ENCODE assay signal across 8 mouse cellular contexts in genomic region chr9:108587571-108588180, GRCm38 (mm10). TPM values are rescaled to one million over a fixed set of nuclear protein-coding genes. Genes with fewer than 3 reads are reported as not detected.
DNase-seq lines count a peak whose midpoint lies in the region; ATAC-seq and TF ChIP-seq lines count a peak whose summit lies in the region.

No protein-coding gene starts in this region.

- no peaks in the 10 kb centered on the region for H3K27me3 ChIP-seq in intestine, embryonic 14.5 days (replicated peaks; ENCODE audit: control insufficient read depth, insufficient read depth, low read length)
- no peaks in the 10 kb centered on the region for H3K27me3 ChIP-seq in midbrain, embryonic 16.5 days (ENCODE audit: control insufficient read depth, insufficient read depth, low read depth, low read length)

- TF ChIP-seq POLR2A in cortical plate, adult 2 months (IDR thresholded peaks at IDR 0.05; ENCODE audit: extremely low read depth, insufficient read depth, low read length): peak; percentile 81

- peak overlapping the region; percentile 39 for H3K27ac ChIP-seq in cortical plate, adult 2 months (ENCODE audit: insufficient read depth, low read length)
- H3K27ac ChIP-seq in intestine, embryonic 14.5 days (ENCODE audit: low read depth): peak overlapping the region; percentile 78
- peak overlapping the region; percentile 98 for H3K27ac ChIP-seq in midbrain, embryonic 16.5 days (ENCODE audit: low read length)

- TF ChIP-seq CTCF in cortical plate, adult 2 months (IDR thresholded peaks at IDR 0.05; ENCODE audit: extremely low read depth, insufficient read depth, low read length): no peak

- peak; percentile 93 for ATAC-seq in intestine, embryonic 14.5 days (replicated peaks; ENCODE audit: low FRiP score, low TSS enrichment, low read depth)
- peak; percentile 98 for ATAC-seq in midbrain, embryonic 16.5 days

- H3K4me1 ChIP-seq in cortical plate, adult 2 months (ENCODE audit: control insufficient read depth, insufficient read depth, low read length): peaks cover 13% of the 10 kb centered on the region
- peaks cover 24% of the 10 kb centered on the region for H3K4me1 ChIP-seq in intestine, embryonic 14.5 days (replicated peaks; ENCODE audit: control insufficient read depth, insufficient read depth, low read length)
- peaks cover 33% of the 10 kb centered on the region for H3K4me1 ChIP-seq in midbrain, embryonic 16.5 days (ENCODE audit: control insufficient read depth, insufficient read depth, low read length)

- H3K36me3 ChIP-seq in intestine, embryonic 14.5 days (ENCODE audit: control insufficient read depth, insufficient read depth, low read length): no peaks in the 10 kb centered on the region
- no peaks in the 10 kb centered on the region for H3K36me3 ChIP-seq in midbrain, embryonic 16.5 days (ENCODE audit: control insufficient read depth, insufficient read depth, low read length)

- H3K4me2 ChIP-seq in intestine, embryonic 14.5 days (ENCODE audit: low read length): peak overlapping the region; percentile 42
- peak overlapping the region; percentile 57 for H3K4me2 ChIP-seq in midbrain, embryonic 16.5 days (ENCODE audit: low read length)

- DNase-seq in adrenal gland, adult 2 months: peak; percentile 70
- peak; percentile 64 for DNase-seq in gastrocnemius, postnatal 14 days
- DNase-seq in intestine, embryonic 14.5 days (ENCODE audit: low spot score): peak; percentile 82
- DNase-seq in left cerebral cortex, postnatal 14 days (ENCODE audit: low spot score in 2 of 2): peak; percentile 89 to 97
- peak; percentile 74 for DNase-seq in testis, postnatal 14 days (ENCODE audit: low spot score)
- DNase-seq in spleen, adult 18-20 months: no peak

- 0 out of 2 replicates have a peak overlapping the region, but pooled peaks have one; percentile 25 for H3K9ac ChIP-seq in intestine, embryonic 14.5 days (ENCODE audit: low read length)
- H3K9ac ChIP-seq in midbrain, embryonic 16.5 days (ENCODE audit: low read depth, low read length): peak overlapping the region; percentile 52

- H3K4me3 ChIP-seq in cortical plate, adult 2 months (ENCODE audit: insufficient read depth, low read length): no peak overlapping the region
- H3K4me3 ChIP-seq in intestine, embryonic 14.5 days (ENCODE audit: low read depth, low read length): no peak overlapping the region; the same call in 1 of the 2 replicates
- peak overlapping the region; percentile 25; the same call in 1 of the 2 replicates for H3K4me3 ChIP-seq in midbrain, embryonic 16.5 days (ENCODE audit: low read depth, low read length)

- 3% methylated on average over 14 of the region's 14 CpGs for WGBS in intestine, embryonic 14.5 days
- 2% methylated on average over 14 of the region's 14 CpGs for WGBS in midbrain, embryonic 16.5 days

- H3K9me3 ChIP-seq in intestine, embryonic 14.5 days (ENCODE audit: control insufficient read depth, low read length): no peaks in the 10 kb centered on the region
- H3K9me3 ChIP-seq in midbrain, embryonic 16.5 days (replicated peaks; ENCODE audit: control insufficient read depth, low read length, poor library complexity, severe bottlenecking): no peaks in the 10 kb centered on the region

- intact Hi-C loops in gastrocnemius, postnatal 14 days (cut with DNase I; ENCODE audit: low total_unique reads): no loop called here
- intact Hi-C loops in left cerebral cortex, postnatal 14 days (cut with DNase I): no loop called here

RNA-seq across cellular contexts. Expression of gene Wdr6, which starts 9.1 kb away (rescaled TPM):
- total RNA-seq in adrenal gland, adult 2 months (2021): 100 to 1,000 TPM in 1 of 2 experiments, 10 to 100 TPM in 1; 91.5 to 126 TPM
- 132 and 151 TPM in 2 replicates for polyA plus RNA-seq in adrenal gland, adult 2 months (2012; rRNA removed)
- 70.9 and 74.9 TPM in 2 replicates for polyA plus RNA-seq in cortical plate, adult 2 months (2012; rRNA removed)
- total RNA-seq in gastrocnemius, postnatal 14 days (2021): 10 to 100 TPM in 1 of 2 experiments, 1 to 10 TPM in 1; 6.9 to 10.4 TPM
- 82.0 and 95.0 TPM in 2 replicates for polyA plus RNA-seq in intestine, embryonic 14.5 days (2014; fragmentation: Nextera tagmentation; extraction: Ambion mirVana)
- 100 to 1,000 TPM; 184 to 202 TPM for total RNA-seq in left cerebral cortex, postnatal 14 days (2021)
- polyA plus RNA-seq in midbrain, embryonic 16.5 days (2015; fragmentation: Nextera tagmentation; extraction: Ambion mirVana): 420 and 427 TPM in 2 replicates

RNA-seq across cellular contexts. Expression of gene P4htm, which starts 9.8 kb away (rescaled TPM):
- 1 to 10 TPM; 7.1 to 8.3 TPM for total RNA-seq in adrenal gland, adult 2 months (2021)
- polyA plus RNA-seq in adrenal gland, adult 2 months (2012; rRNA removed): 14.7 and 17.2 TPM in 2 replicates
- 105 and 112 TPM in 2 replicates for polyA plus RNA-seq in cortical plate, adult 2 months (2012; rRNA removed)
- 1 to 10 TPM; 4.0 to 4.1 TPM for total RNA-seq in gastrocnemius, postnatal 14 days (2021)
- polyA plus RNA-seq in intestine, embryonic 14.5 days (2014; fragmentation: Nextera tagmentation; extraction: Ambion mirVana): 5.9 and 7.0 TPM in 2 replicates
- 10 to 100 TPM; 60.3 to 61.6 TPM for total RNA-seq in left cerebral cortex, postnatal 14 days (2021)
- polyA plus RNA-seq in midbrain, embryonic 16.5 days (2015; fragmentation: Nextera tagmentation; extraction: Ambion mirVana): 39.2 and 43.1 TPM in 2 replicates

RNA-seq across cellular contexts. Expression of gene Dalrd3, which starts 18.0 kb away (rescaled TPM):
- 10 to 100 TPM; 67.2 to 70.7 TPM for total RNA-seq in adrenal gland, adult 2 months (2021)
- 325 and 372 TPM in 2 replicates for polyA plus RNA-seq in adrenal gland, adult 2 months (2012; rRNA removed)
- polyA plus RNA-seq in cortical plate, adult 2 months (2012; rRNA removed): 224 and 245 TPM in 2 replicates
- total RNA-seq in gastrocnemius, postnatal 14 days (2021): 1 to 10 TPM; 7.0 to 7.9 TPM
- polyA plus RNA-seq in intestine, embryonic 14.5 days (2014; fragmentation: Nextera tagmentation; extraction: Ambion mirVana): 127 and 146 TPM in 2 replicates
- 10 to 100 TPM; 76.6 to 77.8 TPM for total RNA-seq in left cerebral cortex, postnatal 14 days (2021)
- polyA plus RNA-seq in midbrain, embryonic 16.5 days (2015; fragmentation: Nextera tagmentation; extraction: Ambion mirVana): 350 and 361 TPM in 2 replicates

RNA-seq across cellular contexts. Expression of gene Ndufaf3, which starts 20.4 kb away (rescaled TPM):
- total RNA-seq in adrenal gland, adult 2 months (2021): 10 to 100 TPM; 60.7 to 68.7 TPM
- polyA plus RNA-seq in adrenal gland, adult 2 months (2012; rRNA removed): 76.7 and 98.4 TPM in 2 replicates
- 69.6 and 71.9 TPM in 2 replicates for polyA plus RNA-seq in cortical plate, adult 2 months (2012; rRNA removed)
- 10 to 100 TPM; 30.0 to 32.9 TPM for total RNA-seq in gastrocnemius, postnatal 14 days (2021)
- 37.0 and 39.8 TPM in 2 replicates for polyA plus RNA-seq in intestine, embryonic 14.5 days (2014; fragmentation: Nextera tagmentation; extraction: Ambion mirVana)
- 10 to 100 TPM; 65.9 to 66.5 TPM for total RNA-seq in left cerebral cortex, postnatal 14 days (2021)
- polyA plus RNA-seq in midbrain, embryonic 16.5 days (2015; fragmentation: Nextera tagmentation; extraction: Ambion mirVana): 77.2 and 79.4 TPM in 2 replicates

RNA-seq across cellular contexts. Expression of gene Impdh2, which starts 27.6 kb away (rescaled TPM):
- 100 to 1,000 TPM in 1 of 2 experiments, 10 to 100 TPM in 1; 75.6 to 123 TPM for total RNA-seq in adrenal gland, adult 2 months (2021)
- 93.8 and 121 TPM in 2 replicates for polyA plus RNA-seq in adrenal gland, adult 2 months (2012; rRNA removed)
- polyA plus RNA-seq in cortical plate, adult 2 months (2012; rRNA removed): 62.2 and 63.6 TPM in 2 replicates
- 10 to 100 TPM; 50.6 to 55.4 TPM for total RNA-seq in gastrocnemius, postnatal 14 days (2021)
- 226 and 246 TPM in 2 replicates for polyA plus RNA-seq in intestine, embryonic 14.5 days (2014; fragmentation: Nextera tagmentation; extraction: Ambion mirVana)
- 10 to 100 TPM; 57.6 to 60.5 TPM for total RNA-seq in left cerebral cortex, postnatal 14 days (2021)
- 92.7 and 93.9 TPM in 2 replicates for polyA plus RNA-seq in midbrain, embryonic 16.5 days (2015; fragmentation: Nextera tagmentation; extraction: Ambion mirVana)

Comparison
In these comparisons a context has a peak if more than half of its experiments do, and no peak if none do; other contexts are left out.
1. DNase-seq: peak in adrenal gland, adult 2 months (single experiment), gastrocnemius, postnatal 14 days (single experiment), intestine, embryonic 14.5 days (single experiment), left cerebral cortex, postnatal 14 days (2 of 2) and testis, postnatal 14 days (single experiment); none in spleen, adult 18-20 months (0 of 2).
2. H3K27ac ChIP-seq: peak in every context shown above with its lines; median percentile 98 in midbrain, embryonic 16.5 days; 78 in intestine, embryonic 14.5 days; 39 in cortical plate, adult 2 months.